Mouse (Mus musculus) gastrocnemius, postnatal 14 days (tissue): ENCODE measurements around the gene Tex264. TPM values are rescaled to one million over a fixed set of nuclear protein-coding genes. Genes with fewer than 3 reads are reported as not detected.

Source experiments
- DNase-seq: peaks from one replicate; pipeline ENCODE4 v3.0.0; 2021; ENCODE audit warnings: mixed read lengths
- intact Hi-C: fragments of 180-260 bp; cut with DNase I; formaldehyde crosslinking; loops from one replicate; pipeline ENCODE4 v1.15.1; 2025; ENCODE audit warnings: low total_unique reads
- total RNA-seq, 2 experiments: library from RNA; stranded (reverse); gene quantifications; 2 replicates each; pipeline ENCODE4 v1.2.3; 2021

Gene Tex264
- total RNA-seq, 2 experiments from 2014 or later, result 17.3 to 20.6 TPM

GRCm38 (mm10) chr9:106617496-106617895, 68.2 kb downstream of the Tex264 start:
- DNase-seq, result no peak
- intact Hi-C loops, result no loop called here

DNA sequence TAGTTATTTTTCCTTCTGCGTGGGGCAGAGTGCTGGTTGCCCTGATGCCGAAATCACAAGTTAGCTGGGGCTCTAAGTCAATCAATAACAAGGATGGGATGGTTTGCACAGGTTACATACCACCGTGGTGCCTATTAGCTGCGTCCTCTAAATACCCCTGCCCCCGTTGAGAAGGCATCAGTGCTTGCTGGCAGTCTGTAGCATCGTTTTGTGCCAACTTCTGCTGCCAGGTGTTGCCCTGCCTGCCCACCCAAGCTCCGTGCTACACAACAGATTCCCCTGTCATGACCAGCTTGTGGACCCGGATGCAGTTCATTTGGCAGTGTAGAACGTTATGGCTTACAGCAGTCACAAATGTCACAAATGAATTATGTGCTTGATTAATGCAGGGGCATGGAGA, 69.4 kb downstream of the Tex264 start:
- DNase-seq, result no peak
- intact Hi-C loops, result no loop called here

GRCm38 (mm10) chr9:106614616-106615015, 71.1 kb downstream of the Tex264 start:
- DNase-seq, result no peak
- intact Hi-C loops, result no loop called here

DNA sequence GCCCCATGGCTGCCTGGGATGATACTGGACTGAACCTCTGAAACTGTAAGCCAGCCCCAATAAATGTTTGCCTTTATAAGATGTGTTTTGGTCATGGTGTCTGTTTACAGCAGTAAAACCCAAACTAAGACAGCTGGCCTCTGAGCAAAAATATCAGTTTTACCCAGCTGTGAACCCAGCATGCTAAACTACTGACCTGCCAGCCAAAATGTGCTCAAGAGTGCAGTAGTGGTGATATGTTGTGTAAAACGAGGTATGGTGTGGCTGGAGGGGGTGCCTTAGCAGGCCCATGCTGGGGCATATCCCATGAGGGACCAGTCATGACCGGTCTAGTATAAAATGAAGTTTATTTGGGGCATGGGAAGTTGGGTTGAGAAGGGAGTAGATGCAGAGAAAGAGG, 71.8 kb downstream of the Tex264 start:
- intact Hi-C loops, result no loop called here
- DNase-seq, result no peak

DNA sequence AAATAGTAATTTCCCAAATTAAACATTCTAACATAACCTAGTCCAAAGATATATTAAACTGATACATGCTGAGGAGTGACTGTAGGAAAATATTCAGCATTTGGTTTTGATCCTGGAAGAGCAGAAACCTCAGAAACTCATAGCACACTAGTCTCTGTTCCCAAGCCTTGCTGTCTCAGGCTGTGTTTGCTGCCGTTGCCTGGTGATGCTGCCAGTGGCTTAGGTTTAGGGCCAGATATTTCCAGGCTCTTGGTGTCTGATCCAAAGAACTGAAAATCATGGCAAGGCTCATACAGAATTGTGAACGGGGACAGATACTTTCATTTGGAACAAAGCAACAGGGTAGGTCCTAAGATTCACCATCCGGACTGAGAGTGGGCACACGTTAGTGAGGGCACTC, 75.0 kb downstream of the Tex264 start:
- intact Hi-C loops, result no loop called here

More for the DNA sequence above, 75.0 kb downstream of the Tex264 start:
- no peak for DNase-seq

Other genes starting within 250 kb of the Tex264 start
- 10 to 100 TPM in 1 of 2 experiments, 1 to 10 TPM in 1; 8.4 to 10.9 TPM for gene Acy1, start 247.6 kb downstream of the Tex264 start, total RNA-seq
- gene Abhd14b, start 238.5 kb downstream of the Tex264 start, total RNA-seq, result 1 to 10 TPM; 4.6 to 6.5 TPM
- 10 to 100 TPM; 13.3 to 16.0 TPM for gene Abhd14a, start 238.2 kb downstream of the Tex264 start, total RNA-seq
- 10 to 100 TPM; 47.6 to 48.7 TPM for gene Pcbp4, start 232.6 kb downstream of the Tex264 start, total RNA-seq
- gene Gpr62, start 220.0 kb downstream of the Tex264 start, total RNA-seq, result under 1 TPM; 0.16 to 0.33 TPM
- gene Rrp9, start 210.0 kb downstream of the Tex264 start, total RNA-seq, result 10 to 100 TPM; 12.6 to 18.4 TPM
- gene Parp3, start 209.0 kb downstream of the Tex264 start, total RNA-seq, result 10 to 100 TPM; 64.1 to 76.2 TPM
- gene Iqcf1, start 186.0 kb downstream of the Tex264 start, total RNA-seq, result not detected
- gene Iqcf5, start 171.4 kb downstream of the Tex264 start, total RNA-seq, result not detected
- not detected for gene Iqcf3, start 124.3 kb downstream of the Tex264 start, total RNA-seq
- not detected for gene Iqcf4, start 114.9 kb downstream of the Tex264 start, total RNA-seq
- not detected for gene Iqcf6, start 59.3 kb downstream of the Tex264 start, total RNA-seq
- not detected for gene Grm2, start 29.8 kb downstream of the Tex264 start, total RNA-seq
- 1 to 10 TPM; 6.6 to 7.1 TPM for gene Rad54l2, start 103.3 kb upstream of the Tex264 start, total RNA-seq
- gene Dcaf1, start 135.9 kb upstream of the Tex264 start, total RNA-seq, result 10 to 100 TPM; 11.2 to 12.2 TPM
- gene Rbm15b, start 201.5 kb upstream of the Tex264 start, total RNA-seq, result 1 to 10 TPM; 6.8 to 9.9 TPM
- gene Manf, start 206.1 kb upstream of the Tex264 start, total RNA-seq, result 10 to 100 TPM; 47.4 to 61.3 TPM